Mouse (Mus musculus): Measurements from ENCODE around the gene Fbn1. TPM values are rescaled to one million over a fixed set of nuclear protein-coding genes. Genes with fewer than 3 reads are reported as not detected.

Gene Fbn1
- polyA plus RNA-seq, 1 experiment from 2014 or later, result 5.7 TPM

Other genes with a start within 250 kb of the Fbn1 start
- gene Gm9913, start 2.9 kb downstream of the Fbn1 start, polyA plus RNA-seq (2014; fragmentation: Nextera tagmentation; extraction: Ambion mirVana), result 0.12 TPM in 1 of 2 replicates, not detected in the other
- 8.1 and 9.1 TPM in 2 replicates for gene Cep152, start 117.1 kb upstream of the Fbn1 start, polyA plus RNA-seq (2014; fragmentation: Nextera tagmentation; extraction: Ambion mirVana)
- 81.1 and 84.1 TPM in 2 replicates for gene Eid1, start 165.1 kb upstream of the Fbn1 start, polyA plus RNA-seq (2014; fragmentation: Nextera tagmentation; extraction: Ambion mirVana)
- 0.71 and 0.77 TPM in 2 replicates for gene Shc4, start 216.2 kb upstream of the Fbn1 start, polyA plus RNA-seq (2014; fragmentation: Nextera tagmentation; extraction: Ambion mirVana)

Data from liver, embryonic 11.5 days (tissue).